Mouse (Mus musculus): Measurements from ENCODE around the gene Trnp1. TPM values are rescaled to one million over a fixed set of nuclear protein-coding genes. Genes with fewer than 3 reads are reported as not detected.

Gene Trnp1
- polyA plus RNA-seq, 1 experiment, result 0.37 TPM

DNA sequence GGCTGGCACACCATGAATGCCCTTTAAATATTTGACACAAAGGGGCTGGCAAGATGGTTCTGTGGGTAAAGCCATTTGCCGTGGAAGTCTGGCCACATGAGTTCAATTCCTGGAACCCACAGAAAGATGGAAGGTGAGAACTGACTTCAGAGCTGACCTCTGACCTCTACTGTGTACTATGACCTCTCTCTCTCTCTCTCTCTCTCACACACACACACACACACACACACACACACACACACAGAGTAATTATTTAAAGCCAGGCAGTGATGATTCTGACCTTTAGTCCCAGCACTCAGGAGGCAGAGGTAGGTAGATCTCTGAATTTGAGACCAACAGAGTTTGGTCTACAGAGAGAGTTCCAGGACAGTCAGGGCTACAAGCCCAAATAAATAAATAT is 38.3 kb downstream of the Trnp1 start:
- TF ChIP-seq POLR2A (IDR thresholded peaks at IDR 0.05; ENCODE audit: insufficient read length, low read depth), result no peak
- no peak for TF ChIP-seq TCF12 (IDR thresholded peaks at IDR 0.05; ENCODE audit: insufficient read depth, poor library complexity, severe bottlenecking)
- no peak for TF ChIP-seq SRF (IDR thresholded peaks at IDR 0.05; ENCODE audit: control insufficient read depth, insufficient read length, low read depth)
- TF ChIP-seq E2F4 (IDR thresholded peaks at IDR 0.05; ENCODE audit: insufficient read depth), result no peak
- no peak for TF ChIP-seq USF1 (IDR thresholded peaks at IDR 0.05; ENCODE audit: low read depth)
- Histone ChIP-seq H3ac (ENCODE audit: control insufficient read depth, insufficient read length) (no peak overlapping the region), H3K4me2 (ENCODE audit: low read depth) (no peak overlapping the region), H3K27me3 (ENCODE audit: control insufficient read depth, insufficient read depth, insufficient read length) (no peaks in the 10 kb centered on the region), H3K4me3 (no peak overlapping the region), H3K36me3 (ENCODE audit: control insufficient read depth, insufficient read depth) (no peaks in the 10 kb centered on the region), H3K79me2 (ENCODE audit: control insufficient read depth, insufficient read depth) (no peaks in the 10 kb centered on the region)

DNA sequence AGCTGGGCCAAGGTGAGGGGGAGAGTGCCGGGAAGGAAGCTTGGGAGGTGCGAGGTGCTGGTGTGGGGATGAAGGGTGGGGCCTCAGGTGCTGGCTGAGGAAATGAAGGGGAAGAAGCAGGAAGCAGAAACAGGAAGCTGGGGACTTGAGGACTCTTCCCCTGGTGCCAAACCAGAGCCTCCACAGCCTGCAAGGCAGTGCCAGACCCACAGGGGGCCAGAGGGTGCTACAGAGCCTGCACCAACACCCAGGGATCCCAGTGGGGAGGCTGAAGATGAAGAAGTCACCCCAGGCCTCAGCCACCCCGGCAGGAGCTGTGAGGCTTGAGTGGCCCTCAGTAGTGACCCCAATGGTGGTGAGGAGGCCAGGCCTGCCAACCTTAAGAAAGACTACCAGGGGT is 40.3 kb downstream of the Trnp1 start:
- TF ChIP-seq POLR2A (IDR thresholded peaks at IDR 0.05; ENCODE audit: insufficient read length, low read depth), result no peak
- TF ChIP-seq REST (IDR thresholded peaks at IDR 0.05; ENCODE audit: insufficient read depth, insufficient read length), result no peak
- no peak for TF ChIP-seq USF1 (IDR thresholded peaks at IDR 0.05; ENCODE audit: low read depth)
- TF ChIP-seq MYOG (IDR thresholded peaks at IDR 0.05; ENCODE audit: control insufficient read depth in 1 of 3, insufficient read depth in 1 of 3, insufficient read length in 2 of 3, low read depth in 2 of 3), result no peak
- TF ChIP-seq MAX (IDR thresholded peaks at IDR 0.05; ENCODE audit: low read depth), result no peak
- no peak for TF ChIP-seq E2F4 (IDR thresholded peaks at IDR 0.05; ENCODE audit: insufficient read depth)
- TF ChIP-seq POLR2AphosphoS2 (IDR thresholded peaks at IDR 0.05; ENCODE audit: insufficient read length, low read depth), result no peak
- TF ChIP-seq MYOD1 (IDR thresholded peaks at IDR 0.05; ENCODE audit: control insufficient read depth in 1 of 3, insufficient read length in 2 of 3, low read depth in 2 of 3), result no peak
- no peak for TF ChIP-seq CEBPB (IDR thresholded peaks at IDR 0.05; ENCODE audit: insufficient read depth, poor library complexity, severe bottlenecking)
- TF ChIP-seq SRF (IDR thresholded peaks at IDR 0.05; ENCODE audit: control insufficient read depth, insufficient read length, low read depth), result no peak
- no peak for TF ChIP-seq TCF3 (IDR thresholded peaks at IDR 0.05; ENCODE audit: insufficient read length, low read depth)
- Histone ChIP-seq H3K4me2 (ENCODE audit: low read depth) (no peak overlapping the region), H3K79me2 (ENCODE audit: control insufficient read depth, insufficient read depth) (no peaks in the 10 kb centered on the region), H3ac (ENCODE audit: control insufficient read depth, insufficient read length) (no peak overlapping the region), H3K4me3 (no peak overlapping the region), H3K36me3 (ENCODE audit: control insufficient read depth, insufficient read depth) (no peaks in the 10 kb centered on the region), H3K27me3 (ENCODE audit: control insufficient read depth, insufficient read depth, insufficient read length) (no peaks in the 10 kb centered on the region)

GRCm38 (mm10) chr4:133452433-133452832 is 45.9 kb downstream of the Trnp1 start:
- no peak for TF ChIP-seq TCF3 (IDR thresholded peaks at IDR 0.05; ENCODE audit: insufficient read length, low read depth)
- TF ChIP-seq REST (IDR thresholded peaks at IDR 0.05; ENCODE audit: insufficient read depth, insufficient read length), result no peak
- TF ChIP-seq MYOG (IDR thresholded peaks at IDR 0.05; ENCODE audit: control insufficient read depth in 1 of 3, insufficient read depth in 1 of 3, insufficient read length in 2 of 3, low read depth in 2 of 3), result no peak
- no peak for TF ChIP-seq E2F4 (IDR thresholded peaks at IDR 0.05; ENCODE audit: insufficient read depth)
- no peak for TF ChIP-seq MYOD1 (IDR thresholded peaks at IDR 0.05; ENCODE audit: control insufficient read depth in 1 of 3, insufficient read length in 2 of 3, low read depth in 2 of 3)
- no peak for TF ChIP-seq SRF (IDR thresholded peaks at IDR 0.05; ENCODE audit: control insufficient read depth, insufficient read length, low read depth)
- TF ChIP-seq USF1 (IDR thresholded peaks at IDR 0.05; ENCODE audit: low read depth), result no peak
- no peak for TF ChIP-seq CEBPB (IDR thresholded peaks at IDR 0.05; ENCODE audit: insufficient read depth, poor library complexity, severe bottlenecking)
- no peak for TF ChIP-seq POLR2A (IDR thresholded peaks at IDR 0.05; ENCODE audit: insufficient read length, low read depth)
- TF ChIP-seq POLR2AphosphoS2 (IDR thresholded peaks at IDR 0.05; ENCODE audit: insufficient read length, low read depth), result no peak
- TF ChIP-seq MAX (IDR thresholded peaks at IDR 0.05; ENCODE audit: low read depth), result no peak
- no peak for TF ChIP-seq TCF12 (IDR thresholded peaks at IDR 0.05; ENCODE audit: insufficient read depth, poor library complexity, severe bottlenecking)

GRCm38 (mm10) chr4:133451536-133451935 is 46.8 kb downstream of the Trnp1 start:
- TF ChIP-seq MAX (IDR thresholded peaks at IDR 0.05; ENCODE audit: low read depth) (no peak), REST (IDR thresholded peaks at IDR 0.05; ENCODE audit: insufficient read depth, insufficient read length) (no peak), E2F4 (IDR thresholded peaks at IDR 0.05; ENCODE audit: insufficient read depth) (no peak), POLR2A (IDR thresholded peaks at IDR 0.05; ENCODE audit: insufficient read length, low read depth) (no peak), SRF (IDR thresholded peaks at IDR 0.05; ENCODE audit: control insufficient read depth, insufficient read length, low read depth) (no peak), TCF12 (IDR thresholded peaks at IDR 0.05; ENCODE audit: insufficient read depth, poor library complexity, severe bottlenecking) (no peak), TCF3 (IDR thresholded peaks at IDR 0.05; ENCODE audit: insufficient read length, low read depth) (no peak), MYOG (IDR thresholded peaks at IDR 0.05; ENCODE audit: control insufficient read depth in 1 of 3, insufficient read depth in 1 of 3, insufficient read length in 2 of 3, low read depth in 2 of 3) (no peak), MYOD1 (IDR thresholded peaks at IDR 0.05; ENCODE audit: control insufficient read depth in 1 of 3, insufficient read length in 2 of 3, low read depth in 2 of 3) (no peak), POLR2AphosphoS2 (IDR thresholded peaks at IDR 0.05; ENCODE audit: insufficient read length, low read depth) (no peak), CEBPB (IDR thresholded peaks at IDR 0.05; ENCODE audit: insufficient read depth, poor library complexity, severe bottlenecking) (no peak), USF1 (IDR thresholded peaks at IDR 0.05; ENCODE audit: low read depth) (no peak)

More at GRCm38 (mm10) chr4:133452433-133452832, 45.9 kb downstream of the Trnp1 start:
- no peak overlapping the region for H3ac ChIP-seq (ENCODE audit: control insufficient read depth, insufficient read length)
- H3K79me2 ChIP-seq (ENCODE audit: control insufficient read depth, insufficient read depth), result no peaks in the 10 kb centered on the region
- H3K4me2 ChIP-seq (ENCODE audit: low read depth), result no peak overlapping the region
- H3K27me3 ChIP-seq (ENCODE audit: control insufficient read depth, insufficient read depth, insufficient read length), result no peaks in the 10 kb centered on the region
- H3K4me3 ChIP-seq, result no peak overlapping the region
- no peaks in the 10 kb centered on the region for H3K36me3 ChIP-seq (ENCODE audit: control insufficient read depth, insufficient read depth)

DNA sequence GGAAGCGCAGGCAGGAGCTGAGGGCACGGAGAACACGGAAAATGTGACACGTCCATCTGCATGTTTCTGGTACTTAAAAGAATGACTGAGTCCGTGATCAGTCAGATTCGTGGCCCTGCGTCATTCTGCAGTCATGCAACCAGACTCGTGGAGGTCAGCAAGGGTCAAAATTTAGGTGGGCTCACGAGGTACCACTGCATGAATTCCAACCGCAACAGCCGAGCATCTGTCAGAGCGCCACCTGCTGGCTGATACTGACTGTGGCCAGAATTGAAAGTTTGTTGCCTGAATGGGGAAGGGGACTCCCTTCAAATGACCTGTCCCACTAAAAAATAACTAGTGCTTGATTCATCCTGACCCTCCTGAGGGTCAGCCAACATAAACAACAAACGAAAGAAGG is 48.6 kb downstream of the Trnp1 start:
- no peak overlapping the region for H3K4me2 ChIP-seq (ENCODE audit: low read depth)
- no peak overlapping the region for H3K4me3 ChIP-seq
- no peaks in the 10 kb centered on the region for H3K27me3 ChIP-seq (ENCODE audit: control insufficient read depth, insufficient read depth, insufficient read length)
- no peak overlapping the region for H3ac ChIP-seq (ENCODE audit: control insufficient read depth, insufficient read length)
- H3K79me2 ChIP-seq (ENCODE audit: control insufficient read depth, insufficient read depth), result no peaks in the 10 kb centered on the region
- no peaks in the 10 kb centered on the region for H3K36me3 ChIP-seq (ENCODE audit: control insufficient read depth, insufficient read depth)
- no peak for TF ChIP-seq E2F4 (IDR thresholded peaks at IDR 0.05; ENCODE audit: insufficient read depth)
- no peak for TF ChIP-seq MYOG (IDR thresholded peaks at IDR 0.05; ENCODE audit: control insufficient read depth in 1 of 3, insufficient read depth in 1 of 3, insufficient read length in 2 of 3, low read depth in 2 of 3)
- no peak for TF ChIP-seq SRF (IDR thresholded peaks at IDR 0.05; ENCODE audit: control insufficient read depth, insufficient read length, low read depth)
- no peak for TF ChIP-seq POLR2AphosphoS2 (IDR thresholded peaks at IDR 0.05; ENCODE audit: insufficient read length, low read depth)
- TF ChIP-seq MAX (IDR thresholded peaks at IDR 0.05; ENCODE audit: low read depth), result no peak
- no peak for TF ChIP-seq TCF3 (IDR thresholded peaks at IDR 0.05; ENCODE audit: insufficient read length, low read depth)
- TF ChIP-seq USF1 (IDR thresholded peaks at IDR 0.05; ENCODE audit: low read depth), result no peak
- TF ChIP-seq CEBPB (IDR thresholded peaks at IDR 0.05; ENCODE audit: insufficient read depth, poor library complexity, severe bottlenecking), result no peak
- no peak for TF ChIP-seq REST (IDR thresholded peaks at IDR 0.05; ENCODE audit: insufficient read depth, insufficient read length)
- no peak for TF ChIP-seq TCF12 (IDR thresholded peaks at IDR 0.05; ENCODE audit: insufficient read depth, poor library complexity, severe bottlenecking)
- TF ChIP-seq MYOD1 (IDR thresholded peaks at IDR 0.05; ENCODE audit: control insufficient read depth in 1 of 3, insufficient read length in 2 of 3, low read depth in 2 of 3), result no peak
- TF ChIP-seq POLR2A (IDR thresholded peaks at IDR 0.05; ENCODE audit: insufficient read length, low read depth), result no peak

More at GRCm38 (mm10) chr4:133451536-133451935, 46.8 kb downstream of the Trnp1 start:
- no peak overlapping the region for H3ac ChIP-seq (ENCODE audit: control insufficient read depth, insufficient read length)
- no peak overlapping the region for H3K4me3 ChIP-seq
- no peaks in the 10 kb centered on the region for H3K27me3 ChIP-seq (ENCODE audit: control insufficient read depth, insufficient read depth, insufficient read length)
- H3K36me3 ChIP-seq (ENCODE audit: control insufficient read depth, insufficient read depth), result no peaks in the 10 kb centered on the region
- H3K4me2 ChIP-seq (ENCODE audit: low read depth), result no peak overlapping the region
- no peaks in the 10 kb centered on the region for H3K79me2 ChIP-seq (ENCODE audit: control insufficient read depth, insufficient read depth)
